Mouse (Mus musculus) layer of hippocampus, adult 9-10 months (tissue): ENCODE measurements around the gene Pcdh18.

Source experiments
- DNase-seq: peaks from one replicate; pipeline ENCODE4 v3.0.0; 2022; ENCODE audit warnings: low spot score

The Pcdh18 gene

DNA sequence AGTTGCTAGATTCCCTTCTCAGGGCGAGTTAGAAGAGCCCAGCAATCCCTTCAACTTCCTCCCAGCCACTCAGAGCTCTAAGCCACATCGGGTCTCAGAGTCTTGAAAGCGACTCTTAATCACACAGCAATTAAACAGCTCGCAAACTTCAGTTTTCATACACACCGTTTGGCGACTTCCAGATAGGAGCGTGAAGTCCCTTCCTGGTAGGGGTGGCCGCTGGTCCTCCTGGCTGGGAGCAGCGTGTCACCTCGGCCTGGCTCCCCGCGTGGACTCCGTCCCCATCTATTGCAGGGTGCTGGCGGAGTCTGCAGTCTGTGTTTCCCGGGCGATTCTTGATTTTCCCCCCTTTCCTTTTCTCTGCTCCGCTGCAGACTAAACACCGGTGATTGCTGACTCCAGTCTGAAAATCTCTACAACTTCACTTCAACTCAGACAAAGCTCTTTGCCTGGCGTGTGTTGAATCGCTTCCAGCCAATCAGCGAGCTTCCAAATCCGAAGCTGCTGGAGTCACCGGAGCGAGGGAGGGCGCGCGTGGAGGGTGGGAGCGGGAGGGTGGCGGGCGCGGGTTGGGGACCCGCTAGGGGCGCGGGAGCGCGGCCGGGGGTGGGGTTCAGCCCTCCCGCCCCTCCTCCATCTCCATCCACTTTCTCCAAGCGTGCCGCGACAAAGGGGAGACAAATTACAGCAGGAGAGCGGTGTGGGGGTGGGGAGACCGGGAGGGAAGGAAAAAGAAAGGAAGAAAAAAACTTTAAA, at the start of gene Pcdh18:
Pcdh18 (minus strand) TSS at position 456 of the 756 bp plus-strand sequence.
- DNase-seq = no peak

GRCm38 (mm10) chr3:49806823-49807222, 49.7 kb upstream of the Pcdh18 start:
- DNase-seq = no peak

GRCm38 (mm10) chr3:49805511-49805910, 48.4 kb upstream of the Pcdh18 start:
- no peak for DNase-seq

- DNase-seq = no peak
Measured at GRCm38 (mm10) chr3:49788296-49788695, 31.2 kb upstream of the Pcdh18 start.

- DNase-seq = no peak
Measured at GRCm38 (mm10) chr3:49787719-49788118, 30.6 kb upstream of the Pcdh18 start.

GRCm38 (mm10) chr3:49768992-49769738, 12.0 kb upstream of the Pcdh18 start:
- DNase-seq = no peak

- no peak for DNase-seq
Measured at GRCm38 (mm10) chr3:49762711-49763110, 5.6 kb upstream of the Pcdh18 start.

DNA sequence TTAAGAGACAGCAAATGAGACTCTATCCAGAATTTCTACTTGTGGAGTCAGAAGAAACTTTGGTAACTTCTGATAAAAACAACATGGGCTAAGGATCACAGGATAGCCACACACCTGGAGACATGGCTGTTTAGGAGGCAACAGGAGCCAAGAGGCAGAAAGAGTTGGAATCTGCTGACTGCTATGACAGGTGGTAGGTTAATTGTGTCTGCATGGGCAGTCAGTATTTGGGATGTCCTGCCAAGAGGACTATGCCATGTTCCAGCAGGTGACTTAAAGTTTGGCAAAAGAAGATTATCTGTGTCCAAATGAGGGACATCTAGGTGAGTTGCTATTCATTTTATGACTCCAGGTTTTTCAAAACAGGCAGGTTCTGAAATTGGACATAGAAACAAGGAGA, 4.8 kb upstream of the Pcdh18 start:
- no peak for DNase-seq

DNA sequence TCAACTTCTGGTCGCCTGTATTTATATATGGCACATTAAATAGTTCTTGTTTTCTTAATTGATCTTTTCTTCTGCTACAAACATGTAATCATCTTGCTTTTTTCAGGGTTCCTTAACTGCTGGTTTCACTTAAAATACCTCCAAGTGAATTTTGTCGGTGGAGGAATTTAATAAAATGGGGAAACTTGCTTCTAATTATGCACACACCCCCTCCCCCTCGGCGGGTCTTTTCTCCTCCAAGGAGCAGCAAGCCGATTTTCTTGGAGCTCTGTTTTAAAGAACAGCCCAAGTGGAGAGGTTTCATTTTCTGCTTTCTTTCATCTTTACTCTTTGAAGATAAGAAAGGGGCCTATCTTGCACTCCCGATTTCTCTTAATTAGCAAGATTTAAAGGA, 498 bp upstream of the Pcdh18 start:
- DNase-seq = no peak

- DNase-seq = no peak
Measured at GRCm38 (mm10) chr3:49755986-49756845, 909 bp downstream of the Pcdh18 start.

- DNase-seq = no peak
Measured at GRCm38 (mm10) chr3:49752766-49753165, 4.4 kb downstream of the Pcdh18 start.

DNA sequence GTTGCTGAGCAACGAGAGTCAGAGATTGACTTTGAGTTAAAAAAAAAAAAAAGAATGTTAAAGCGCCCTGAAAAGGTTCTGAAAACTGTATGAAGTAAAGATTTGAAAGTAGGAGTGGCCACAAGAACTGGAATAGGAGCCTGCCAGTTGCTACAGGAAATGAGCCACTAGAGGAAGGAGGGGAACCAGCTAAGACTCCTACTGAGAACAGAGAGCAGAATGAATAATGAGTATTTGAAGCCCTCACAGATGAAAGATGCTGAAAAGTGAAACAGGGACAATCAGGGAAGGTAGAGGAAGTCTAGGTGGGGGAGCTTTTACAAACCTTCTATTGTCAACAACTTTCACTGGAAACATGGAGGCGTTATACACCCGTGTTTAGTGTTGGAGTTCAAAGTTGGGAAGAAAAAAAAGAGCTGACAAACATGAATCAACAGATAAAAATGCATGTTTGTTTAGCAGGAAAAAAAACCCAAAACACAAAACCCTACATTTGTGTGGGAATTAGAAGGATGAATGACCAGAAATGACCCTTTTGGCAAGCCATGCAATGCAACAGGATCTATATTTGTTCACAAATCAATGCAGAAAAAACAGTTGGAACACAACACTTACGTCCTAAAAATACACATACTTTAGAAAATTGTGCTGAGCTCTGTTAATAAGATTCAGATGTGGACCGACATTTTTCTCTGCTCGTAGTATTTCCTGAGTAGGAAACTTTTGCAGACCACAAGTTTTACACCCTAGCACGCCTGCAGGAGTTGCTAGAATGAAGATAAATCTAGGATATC, 7.4 kb downstream of the Pcdh18 start:
- DNase-seq = no peak

- DNase-seq = no peak
Measured at GRCm38 (mm10) chr3:49748054-49748453, 9.1 kb downstream of the Pcdh18 start.

- no peak for DNase-seq
Measured at GRCm38 (mm10) chr3:49739061-49739460, 18.1 kb downstream of the Pcdh18 start.

- DNase-seq = no peak
Measured at GRCm38 (mm10) chr3:49738531-49738930, 18.6 kb downstream of the Pcdh18 start.

DNA sequence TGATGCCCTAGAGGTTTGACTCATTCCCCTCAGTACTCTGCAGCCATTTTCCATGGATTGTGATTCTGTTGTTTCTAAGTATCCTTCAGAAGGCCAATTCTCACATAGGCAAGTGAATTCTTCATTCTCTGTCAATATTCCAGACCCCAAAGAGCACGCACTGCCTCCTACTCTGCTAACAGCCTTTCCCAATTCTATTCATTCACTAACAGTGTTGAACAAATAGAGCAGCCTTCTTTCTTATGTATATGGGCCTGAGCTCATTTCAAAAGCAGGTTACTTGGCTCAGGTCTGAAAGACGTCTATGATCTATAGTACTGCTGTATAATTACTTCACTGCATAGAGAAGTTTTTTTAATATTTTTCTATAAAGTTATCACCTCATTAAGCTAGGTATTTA, 50.6 kb downstream of the Pcdh18 start:
- DNase-seq = no peak

- no peak for DNase-seq
Measured at GRCm38 (mm10) chr3:49699951-49700350, 57.2 kb downstream of the Pcdh18 start.
